Mouse (Mus musculus): ENCODE measurements at regions not wholly inside any gene's neighbourhood (a gene's known extent, or its start where the extent isn't known, plus 50 kb on each side); places are given as distances from the start of the nearest gene placed in this dataset.
A peak's percentile ranks its signal among the peaks of the same experiment; 100 is the strongest.

DNA sequence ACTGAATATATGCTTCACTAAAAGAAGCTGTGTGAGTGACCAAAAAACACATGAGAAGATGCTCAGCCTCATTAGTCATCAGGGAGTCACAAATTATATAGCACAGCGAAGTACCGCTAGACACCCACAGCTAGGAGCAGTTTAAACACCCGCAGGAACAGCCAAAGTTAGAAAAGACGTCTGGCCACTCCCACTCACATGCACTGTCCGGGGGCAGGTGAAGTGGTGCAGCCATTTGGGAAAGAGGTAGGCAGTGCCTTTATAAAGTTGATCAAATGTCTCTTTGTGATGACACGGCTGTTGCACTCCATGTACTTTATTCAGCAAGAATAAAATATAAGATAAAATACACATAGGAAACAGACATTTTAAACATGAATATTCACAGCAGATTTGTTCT lies 129.1 kb upstream of the Frmd6 start:
- ATAC-seq (replicated peaks; ENCODE audit: insufficient number of reproducible peaks, low FRiP score, low TSS enrichment, poor library complexity, severe bottlenecking), result no peak

DNA sequence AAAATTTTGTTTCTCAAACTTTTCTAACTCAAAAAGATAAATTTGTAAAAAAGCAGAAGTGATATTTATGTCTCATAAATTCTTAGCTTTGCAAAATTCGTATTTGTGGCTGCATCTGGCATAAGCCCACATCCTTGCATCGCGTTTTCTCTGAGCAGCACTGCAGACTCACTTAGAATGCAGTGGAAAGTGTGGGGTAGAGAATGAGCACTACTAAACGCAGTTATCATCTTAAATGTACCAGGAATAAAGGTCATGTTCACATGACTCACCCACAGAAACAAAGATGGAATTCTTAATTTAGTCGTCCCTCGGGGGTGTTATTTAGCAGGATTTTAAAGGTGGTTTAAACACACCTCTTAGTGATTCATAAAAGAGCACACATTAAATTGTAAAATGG lies 126.8 kb upstream of the Frmd6 start:
- no peak for ATAC-seq (replicated peaks; ENCODE audit: insufficient number of reproducible peaks, low FRiP score, low TSS enrichment, poor library complexity, severe bottlenecking)

DNA sequence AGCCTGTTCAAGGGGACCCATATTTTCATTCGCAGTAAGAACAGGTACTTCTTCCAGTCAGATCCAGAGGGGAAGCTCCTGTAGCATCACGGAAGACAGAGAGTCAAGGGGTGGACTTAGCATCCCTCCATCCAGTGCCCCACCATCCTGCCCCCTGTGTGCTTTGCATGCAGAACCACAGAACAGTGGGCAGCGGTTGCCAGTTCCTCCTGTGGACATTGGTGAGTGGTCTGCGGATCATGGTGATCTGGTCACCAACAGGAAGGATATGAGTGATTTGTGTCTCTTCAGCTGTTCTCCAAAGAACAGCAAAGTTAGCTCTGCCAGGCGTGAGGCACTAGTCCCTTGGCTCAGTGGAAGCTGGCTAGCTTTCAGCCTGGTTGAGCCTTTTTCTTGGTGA lies 122.8 kb upstream of the Frmd6 start:
- no peak for ATAC-seq (replicated peaks; ENCODE audit: insufficient number of reproducible peaks, low FRiP score, low TSS enrichment, poor library complexity, severe bottlenecking)

DNA sequence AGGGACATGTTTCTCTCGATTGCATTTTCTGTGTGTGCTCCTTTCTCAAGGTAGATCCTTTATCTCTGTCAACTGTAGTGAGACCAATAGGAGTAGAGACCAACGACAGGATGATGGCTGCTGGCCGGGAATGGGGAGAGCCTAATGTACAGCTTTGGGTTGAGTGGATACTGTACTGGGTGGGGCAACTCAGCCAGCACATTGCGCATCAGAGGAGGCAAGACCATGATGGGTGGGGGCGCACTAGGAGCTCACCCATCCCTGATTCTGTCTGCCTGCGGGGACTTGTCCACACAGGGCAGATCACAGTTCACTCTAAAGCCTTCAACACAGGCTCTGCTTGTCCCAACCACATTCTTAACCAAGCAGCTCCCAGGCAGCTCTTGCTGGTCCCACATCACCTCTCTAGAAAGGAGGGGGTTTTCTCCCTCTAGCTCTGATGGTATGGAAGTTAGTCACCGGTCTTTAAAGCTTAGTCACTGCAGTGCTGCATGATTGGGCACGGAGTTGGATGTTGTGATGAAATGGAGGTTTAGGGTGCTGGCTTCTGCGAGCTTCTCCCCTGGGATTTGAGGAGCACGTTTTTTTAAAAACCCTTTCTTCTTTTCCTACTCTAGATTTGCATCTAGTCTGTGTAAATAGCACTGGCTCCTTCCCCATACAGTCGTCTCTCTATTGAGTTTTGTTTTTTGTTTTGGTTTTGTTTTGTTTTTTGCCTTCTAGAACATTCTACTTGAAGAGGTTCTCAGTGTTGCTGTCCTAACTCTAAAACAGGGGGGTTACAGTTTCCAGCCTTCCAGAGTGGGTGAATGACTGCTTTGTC lies 118.3 kb upstream of the Frmd6 start:
- no peak for ATAC-seq (replicated peaks; ENCODE audit: insufficient number of reproducible peaks, low FRiP score, low TSS enrichment, poor library complexity, severe bottlenecking)

DNA sequence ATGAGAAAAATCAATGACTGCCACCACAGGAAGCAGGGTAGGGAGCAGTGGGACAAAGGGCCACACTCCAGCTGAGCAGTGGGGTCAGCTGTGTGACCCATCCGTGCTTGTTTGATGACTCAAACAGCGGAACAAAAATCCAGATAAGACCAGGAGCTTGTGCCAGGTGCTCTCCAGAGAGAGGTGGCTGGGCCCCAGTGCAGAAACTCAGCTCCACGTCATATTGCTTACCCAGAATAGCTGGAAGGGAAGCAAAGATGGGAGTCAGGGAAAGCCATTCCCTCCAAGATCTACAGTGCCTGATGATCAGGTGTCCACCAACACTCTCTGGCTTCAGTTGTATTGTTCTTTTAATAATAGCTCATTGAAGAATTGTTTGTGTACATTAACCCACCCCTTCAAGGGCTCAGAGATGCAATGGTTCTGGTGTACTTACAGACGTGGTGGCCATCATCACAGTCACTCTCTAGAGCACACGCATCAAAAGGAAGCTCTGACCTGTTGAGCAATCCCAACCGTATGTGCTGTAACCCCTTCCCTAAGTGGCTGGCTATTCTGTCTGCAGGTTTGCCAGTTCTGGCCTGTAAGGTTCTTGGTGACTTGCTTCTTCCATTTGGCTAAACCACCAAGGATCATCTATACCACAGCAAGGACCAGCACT lies 117.6 kb upstream of the Frmd6 start:
- ATAC-seq (replicated peaks; ENCODE audit: insufficient number of reproducible peaks, low FRiP score, low TSS enrichment, poor library complexity, severe bottlenecking), result no peak

DNA sequence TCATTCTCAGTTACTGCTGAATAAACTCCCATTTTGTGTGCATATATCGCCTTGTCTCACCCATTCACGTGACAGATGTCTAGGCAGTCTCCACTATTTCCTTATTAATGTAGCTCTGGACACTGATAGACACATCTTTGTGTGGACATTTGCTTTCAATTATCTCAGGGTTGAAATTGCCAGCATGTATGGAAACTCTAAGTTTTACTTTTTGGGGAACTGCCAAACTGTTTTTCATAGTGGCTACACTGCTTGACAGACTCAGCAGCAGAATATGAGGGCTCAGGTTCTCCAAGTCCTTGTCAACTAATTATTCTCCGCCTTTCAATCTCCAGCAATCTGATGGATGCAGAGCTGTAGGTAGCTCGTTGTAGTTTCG lies 117.0 kb upstream of the Frmd6 start:
- no peak for ATAC-seq (replicated peaks; ENCODE audit: insufficient number of reproducible peaks, low FRiP score, low TSS enrichment, poor library complexity, severe bottlenecking)

DNA sequence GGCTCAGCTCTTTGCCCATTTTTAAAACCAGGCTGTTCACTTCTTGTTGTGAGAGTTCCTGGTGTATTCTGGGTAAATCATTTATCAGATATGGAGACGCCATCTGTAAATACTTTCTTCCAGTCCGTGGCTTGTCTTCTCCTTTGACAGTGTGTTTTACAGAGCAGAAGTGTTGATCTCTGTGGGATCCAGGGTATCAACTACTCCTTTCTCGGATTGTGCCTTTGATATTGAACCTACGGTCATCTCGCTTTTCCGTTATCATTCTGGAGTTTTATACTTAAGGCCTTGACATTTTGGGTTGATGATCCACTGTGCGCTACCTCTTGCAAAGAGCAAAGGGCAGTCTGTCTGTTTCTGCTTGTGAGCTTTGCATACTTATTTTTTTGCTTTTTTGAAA lies 115.0 kb upstream of the Frmd6 start:
- no peak for ATAC-seq (replicated peaks; ENCODE audit: insufficient number of reproducible peaks, low FRiP score, low TSS enrichment, poor library complexity, severe bottlenecking)

DNA sequence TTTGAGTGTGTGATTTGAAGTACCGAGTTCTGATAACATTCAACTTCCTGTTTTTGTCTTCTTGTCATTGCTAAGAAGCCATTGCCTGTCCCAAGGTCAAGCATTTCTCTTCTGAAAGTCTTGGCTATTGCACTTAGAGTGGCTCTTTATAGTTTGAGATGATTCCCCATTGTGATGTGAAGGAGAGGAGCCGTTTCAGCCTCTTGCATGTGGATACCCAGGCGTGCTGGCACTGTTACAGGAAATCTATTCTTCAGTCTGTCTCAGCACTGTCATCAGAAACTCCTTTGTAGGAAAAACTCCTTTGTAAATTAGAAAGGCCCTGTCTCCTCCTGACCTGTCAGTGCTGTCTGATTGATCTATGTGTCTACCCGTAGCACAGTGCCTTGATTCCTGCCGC lies 114.3 kb upstream of the Frmd6 start:
- no peak for ATAC-seq (replicated peaks; ENCODE audit: insufficient number of reproducible peaks, low FRiP score, low TSS enrichment, poor library complexity, severe bottlenecking)

DNA sequence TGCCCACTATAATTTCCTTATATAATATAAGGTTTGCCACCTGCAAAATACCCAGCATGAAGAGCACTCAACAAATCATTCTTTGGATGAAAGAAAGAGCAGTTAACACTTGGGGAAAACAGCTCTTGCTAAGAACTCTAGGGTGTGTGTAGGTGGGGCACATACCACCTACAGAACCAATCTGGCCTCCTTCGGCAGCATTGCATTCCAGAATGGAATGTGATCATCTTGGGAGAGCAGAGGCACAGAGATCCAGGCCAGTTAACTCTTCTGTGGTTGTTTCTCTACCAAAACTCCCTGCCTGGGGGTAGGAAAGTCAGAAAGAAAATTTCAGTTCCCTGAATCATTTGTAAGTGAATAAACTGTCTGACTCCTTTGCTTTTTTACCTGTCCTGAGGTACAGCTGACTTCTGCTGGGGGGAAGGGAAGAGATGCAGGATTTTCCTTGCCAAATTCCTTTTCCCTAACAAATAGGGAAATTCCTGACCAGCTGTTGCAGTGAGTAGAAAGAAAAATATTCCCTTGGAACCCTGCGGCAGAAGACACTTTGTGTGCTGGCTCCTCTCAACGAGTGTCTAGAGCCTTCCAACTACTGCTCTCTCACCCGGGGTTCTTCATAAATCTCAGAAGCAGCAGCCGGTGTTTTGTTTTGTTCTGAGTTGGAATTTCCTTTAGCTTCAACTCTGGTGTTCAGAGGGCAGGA lies 112.8 kb upstream of the Frmd6 start:
- ATAC-seq (replicated peaks; ENCODE audit: insufficient number of reproducible peaks, low FRiP score, low TSS enrichment, poor library complexity, severe bottlenecking), result no peak

DNA sequence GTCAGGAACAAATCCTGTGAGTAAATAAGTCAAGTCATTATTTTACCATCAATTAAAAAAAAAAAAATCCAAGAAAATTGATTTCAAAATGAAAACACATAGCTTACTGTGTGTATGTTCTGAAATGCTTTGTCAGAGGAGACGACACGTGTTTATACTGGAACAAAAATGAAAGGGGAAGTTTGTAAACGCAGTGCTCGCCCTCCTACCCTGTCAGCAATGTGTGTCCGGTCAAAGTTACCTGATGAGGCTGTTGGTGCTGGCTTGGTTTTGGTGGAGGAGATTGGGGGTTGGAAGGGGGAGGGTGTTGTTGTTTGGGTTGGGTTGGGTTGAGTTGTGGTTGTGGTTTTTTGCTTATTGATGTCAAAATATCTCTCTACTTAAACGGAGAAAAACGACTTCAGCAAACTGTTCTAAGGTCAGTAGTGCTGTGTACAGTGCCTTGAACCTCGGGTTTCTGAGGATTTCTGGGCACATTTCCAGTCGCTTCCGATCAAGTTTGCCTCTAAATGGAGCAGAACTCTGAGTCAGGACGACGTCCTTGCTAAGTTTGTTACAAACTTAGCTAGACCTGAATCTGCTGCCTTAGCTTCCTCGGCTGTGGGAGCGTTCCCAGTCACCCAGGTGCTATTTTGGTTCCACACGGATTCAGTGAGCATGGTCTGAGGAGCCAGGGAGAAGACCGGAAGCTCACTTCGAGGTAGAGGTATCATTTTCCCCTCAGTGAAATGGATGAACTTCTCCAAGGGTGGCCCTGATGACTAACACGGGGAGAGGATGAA lies 111.6 kb upstream of the Frmd6 start:
- 0 out of 2 replicates have a peak, but pooled peaks have one; percentile 34 for ATAC-seq (replicated peaks; ENCODE audit: insufficient number of reproducible peaks, low FRiP score, low TSS enrichment, poor library complexity, severe bottlenecking)

DNA sequence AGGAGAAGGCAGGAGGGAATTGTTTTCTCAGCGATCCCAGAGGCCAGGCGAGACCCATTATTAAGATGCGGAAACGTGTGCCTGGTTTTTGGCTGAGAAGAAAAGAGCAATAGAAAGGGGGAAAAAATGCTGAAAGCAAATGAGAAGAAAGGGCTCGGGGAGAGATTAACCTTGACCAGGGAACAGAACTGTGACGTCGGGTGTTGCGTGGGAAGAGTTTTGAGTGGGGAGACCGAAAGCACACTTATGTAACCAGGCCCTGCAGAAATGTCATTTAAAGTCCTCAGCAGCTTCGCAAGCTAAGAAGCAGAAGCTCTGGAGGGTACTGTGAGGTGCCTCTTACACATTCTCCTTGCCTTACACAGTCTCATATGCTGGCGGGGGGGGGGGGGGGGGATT lies 111.0 kb upstream of the Frmd6 start:
- no peak for ATAC-seq (replicated peaks; ENCODE audit: insufficient number of reproducible peaks, low FRiP score, low TSS enrichment, poor library complexity, severe bottlenecking)

DNA sequence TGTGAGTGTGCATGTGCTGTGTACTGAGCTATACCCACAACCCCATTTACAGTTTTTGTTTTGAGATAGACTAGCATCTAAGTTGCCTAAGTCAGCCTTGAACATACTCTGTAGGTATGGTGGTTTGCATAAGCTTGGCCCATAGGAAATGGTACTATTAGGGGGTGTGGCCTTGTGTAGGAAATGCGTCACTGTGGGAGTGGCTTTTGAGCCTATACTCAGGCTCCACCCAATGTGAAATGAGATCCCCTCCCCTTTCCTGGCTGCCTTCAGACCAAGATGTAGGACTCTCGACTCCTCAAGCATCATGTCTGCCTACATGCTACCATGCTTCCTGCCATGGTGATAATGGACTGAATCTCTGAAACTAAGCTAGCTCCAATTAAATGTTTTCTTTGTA lies 109.5 kb upstream of the Frmd6 start:
- ATAC-seq (replicated peaks; ENCODE audit: insufficient number of reproducible peaks, low FRiP score, low TSS enrichment, poor library complexity, severe bottlenecking), result no peak

DNA sequence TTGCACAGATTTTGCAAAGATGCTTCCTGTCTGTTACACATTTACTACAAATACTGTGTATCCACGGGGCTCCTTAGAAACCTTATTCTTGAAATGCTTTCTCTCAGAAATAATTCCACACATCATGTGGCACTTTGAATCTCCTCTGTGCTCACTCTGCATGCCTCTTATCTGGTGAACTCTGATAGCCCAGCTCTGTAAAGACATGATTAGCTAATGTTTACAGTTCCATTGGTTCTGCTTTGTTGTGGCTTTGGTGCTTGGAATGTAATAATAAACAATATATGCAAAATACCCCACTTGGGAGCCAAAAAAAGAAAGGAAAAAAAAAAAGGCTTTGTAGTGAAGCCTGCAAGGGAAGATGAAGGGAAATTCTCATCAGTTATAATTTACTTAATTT lies 106.7 kb upstream of the Frmd6 start:
- ATAC-seq (replicated peaks; ENCODE audit: insufficient number of reproducible peaks, low FRiP score, low TSS enrichment, poor library complexity, severe bottlenecking), result no peak

DNA sequence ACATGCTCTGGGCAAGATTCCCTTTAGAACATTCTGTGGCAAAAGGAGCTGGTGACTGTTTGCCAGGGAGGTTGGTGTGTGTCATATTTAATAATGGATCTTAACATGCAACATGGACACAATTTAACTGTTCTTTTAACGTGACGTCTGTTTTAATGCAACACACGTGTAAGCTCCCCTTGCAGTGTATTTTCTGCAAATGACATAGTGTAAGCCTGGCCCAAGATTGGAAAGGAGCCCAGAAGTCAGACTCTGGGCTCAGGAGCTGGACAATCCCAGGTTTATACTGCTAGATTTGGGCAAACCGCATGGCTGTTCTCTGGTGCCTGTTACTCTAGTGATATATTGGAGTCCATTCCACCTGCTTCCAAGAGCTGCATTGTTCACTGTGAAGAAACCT lies 106.1 kb upstream of the Frmd6 start:
- ATAC-seq (replicated peaks; ENCODE audit: insufficient number of reproducible peaks, low FRiP score, low TSS enrichment, poor library complexity, severe bottlenecking), result no peak

DNA sequence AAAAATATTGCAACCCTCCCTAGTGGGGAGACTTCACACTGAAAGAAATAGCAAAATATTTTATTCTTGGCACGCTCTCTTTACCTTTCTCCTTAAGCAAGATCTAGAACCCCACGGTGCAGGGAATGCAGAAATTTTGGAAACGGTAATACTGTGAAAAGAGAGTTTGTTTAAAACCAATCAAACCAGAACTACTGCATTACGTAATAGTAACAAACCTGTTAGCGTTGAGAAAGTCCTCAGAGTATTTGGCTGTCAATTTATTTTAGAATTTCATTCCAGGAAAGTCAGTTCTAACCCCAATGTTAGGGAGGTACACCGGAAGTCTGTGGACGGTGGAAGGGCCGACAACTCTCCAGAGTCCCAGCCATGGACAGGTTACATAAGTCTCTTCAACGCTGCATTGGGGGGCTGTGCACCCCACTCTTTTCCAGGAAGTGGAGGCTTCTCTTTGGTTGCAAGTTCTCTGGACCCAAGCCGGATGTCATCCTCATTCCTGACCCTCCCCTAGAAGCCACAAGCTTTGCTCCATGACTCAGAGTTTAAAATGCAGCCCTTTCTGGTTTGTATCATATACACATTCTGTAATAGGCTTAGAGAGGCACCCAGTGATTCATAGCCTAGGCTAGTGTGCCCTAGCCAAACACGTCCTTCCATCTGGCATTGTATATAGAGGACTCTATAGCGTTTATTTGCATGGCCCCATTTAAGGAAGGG lies 105.0 kb upstream of the Frmd6 start:
- no peak for ATAC-seq (replicated peaks; ENCODE audit: insufficient number of reproducible peaks, low FRiP score, low TSS enrichment, poor library complexity, severe bottlenecking)

DNA sequence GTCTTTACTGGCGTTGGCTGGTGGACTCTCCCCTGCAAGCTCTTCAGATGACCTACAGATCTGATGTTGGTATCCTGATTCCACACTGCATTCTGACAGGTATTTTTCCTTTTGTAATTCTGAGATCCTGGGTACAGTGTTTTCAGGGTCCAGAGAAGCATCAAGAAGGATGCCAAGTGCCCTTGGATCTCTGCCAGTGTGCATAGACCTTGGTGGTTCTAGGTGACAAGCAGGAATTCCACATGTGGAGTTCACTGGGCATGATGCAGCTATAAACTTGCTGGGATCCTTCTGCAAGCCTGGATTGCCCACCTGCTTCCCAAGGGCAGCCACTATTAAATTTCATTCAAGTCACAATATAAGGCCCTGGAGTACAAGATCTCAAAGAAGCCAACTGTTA lies 100.0 kb upstream of the Frmd6 start:
- no peak for ATAC-seq (replicated peaks; ENCODE audit: insufficient number of reproducible peaks, low FRiP score, low TSS enrichment, poor library complexity, severe bottlenecking)

DNA sequence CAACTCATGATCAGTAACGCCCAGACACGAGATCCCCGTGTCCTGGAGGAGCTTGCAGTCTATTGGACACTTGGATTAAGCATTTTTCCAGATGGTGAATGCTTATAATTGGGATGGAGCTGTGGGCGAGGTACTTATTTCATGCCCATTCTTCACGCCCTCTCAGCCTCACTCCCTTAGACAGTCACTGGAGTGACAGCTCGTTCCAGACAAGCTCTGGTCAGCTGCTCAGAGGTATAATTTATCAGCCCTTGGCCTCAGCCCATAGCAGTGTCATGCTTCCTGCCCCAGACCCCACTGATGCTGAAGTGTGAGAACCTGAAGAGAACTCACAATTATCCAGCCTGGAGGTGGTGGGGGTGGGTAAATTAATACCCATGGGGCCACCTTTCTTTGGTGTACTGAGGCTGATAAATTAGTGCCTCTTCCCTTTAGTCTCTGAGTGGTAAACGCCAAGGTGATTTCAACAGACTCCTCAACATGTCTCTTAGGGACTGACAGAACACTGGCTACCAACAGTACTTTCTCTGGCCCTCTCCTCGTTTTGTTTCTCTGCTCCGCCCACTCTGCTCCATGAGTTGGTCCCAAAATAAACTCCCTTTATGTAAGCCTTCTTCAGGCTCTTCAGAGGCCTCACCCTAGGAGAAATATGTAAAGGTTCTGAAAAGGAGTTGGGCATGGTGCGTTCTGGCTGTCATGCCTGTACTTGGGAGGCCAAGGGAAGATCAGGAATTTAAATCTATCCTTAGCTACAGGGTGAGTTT lies 97.6 kb upstream of the Frmd6 start:
- ATAC-seq (replicated peaks; ENCODE audit: insufficient number of reproducible peaks, low FRiP score, low TSS enrichment, poor library complexity, severe bottlenecking), result no peak

DNA sequence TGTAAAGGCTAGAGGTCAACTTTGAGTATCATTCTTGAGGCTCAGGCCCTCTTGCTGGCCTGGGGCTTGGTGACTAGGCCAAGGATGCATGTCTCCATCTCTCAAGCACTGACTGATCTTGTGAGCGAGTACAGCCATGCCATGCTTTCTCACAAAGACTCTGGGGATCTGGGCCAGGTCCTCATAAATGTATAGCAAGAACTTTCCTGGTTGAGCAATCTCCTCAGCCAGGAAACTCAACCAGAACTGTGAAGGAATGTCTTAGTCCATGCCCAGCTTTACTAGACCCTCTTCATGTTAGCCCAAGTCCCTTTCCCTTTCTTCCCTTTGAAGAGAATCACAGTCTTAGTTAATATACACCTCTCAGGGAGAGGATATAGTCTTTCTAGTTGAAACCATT lies 96.9 kb upstream of the Frmd6 start:
- ATAC-seq (replicated peaks; ENCODE audit: insufficient number of reproducible peaks, low FRiP score, low TSS enrichment, poor library complexity, severe bottlenecking), result no peak

All from monocyte, adult 5-6 weeks (primary cell).